Mouse (Mus musculus) left cerebral cortex, adult 8-10 months (tissue): ENCODE measurements at regions not wholly inside any gene's neighbourhood (a gene's known extent, or its start where the extent isn't known, plus 50 kb on each side); places are given as distances from the start of the nearest gene placed in this dataset.

Experiments used
- DNase-seq, 2 experiments: peaks; one replicate each; pipeline ENCODE4 v3.0.0; 2022; ENCODE audit warnings: low spot score in 2 of 2

- peak; percentile 3 to 35 for DNase-seq
Measured at GRCm38 (mm10) chr15:65733326-65733725, 718.6 kb upstream of the Gm21961 start.

GRCm38 (mm10) chr15:65731308-65731707, 716.6 kb upstream of the Gm21961 start:
- DNase-seq: no peak

GRCm38 (mm10) chr15:65727061-65727460, 712.4 kb upstream of the Gm21961 start:
- no peak for DNase-seq

GRCm38 (mm10) chr15:65726271-65726670, 711.6 kb upstream of the Gm21961 start:
- no peak for DNase-seq

- DNase-seq: peak in 1 of 2 experiments; percentile 25
Measured at GRCm38 (mm10) chr15:65703559-65703958, 688.9 kb upstream of the Gm21961 start.

GRCm38 (mm10) chr15:65701510-65701909, 686.8 kb upstream of the Gm21961 start:
- DNase-seq: no peak

GRCm38 (mm10) chr15:65698596-65698995, 683.9 kb upstream of the Gm21961 start:
- no peak for DNase-seq
